Mouse (Mus musculus): ENCODE results near the gene Rai1. TPM values are rescaled to one million over a fixed set of nuclear protein-coding genes. Genes with fewer than 3 reads are reported as not detected.

Rai1 gene
- total and polyA plus RNA-seq, 2 experiments from 2014 or later = 24.9 to 70.0 TPM

GRCm38 (mm10) chr11:60202710-60203638 is 98.2 kb downstream of the Rai1 start:
- no peak overlapping the region for H3K4me3 ChIP-seq (ENCODE audit: low read length)
- no peak overlapping the region for H3K9ac ChIP-seq (replicated peaks; ENCODE audit: low read length)
- no peak overlapping the region for H3K4me2 ChIP-seq (ENCODE audit: low read depth, low read length)
- ATAC-seq = peak; percentile 13; the same call in 1 of the 2 replicates
- no peak for TF ChIP-seq CTCF (IDR thresholded peaks at IDR 0.05; ENCODE audit: low read depth)
- H3K9me3 ChIP-seq (ENCODE audit: low read length) = no peaks in the 10 kb centered on the region
- DNase-seq (ENCODE audit: low spot score) = peak; percentile 60
- WGBS = 61% methylated on average over 26 of the region's 26 CpGs
- no peaks in the 10 kb centered on the region for H3K27me3 ChIP-seq (ENCODE audit: insufficient read depth, low read length)
- H3K27ac ChIP-seq = peak overlapping the region; percentile 52
- H3K36me3 ChIP-seq (ENCODE audit: insufficient read depth, low read length) = peaks cover 29% of the 10 kb centered on the region
- H3K4me1 ChIP-seq (ENCODE audit: insufficient read depth, low read length) = peaks cover 24% of the 10 kb centered on the region

- no peak overlapping the region for H3K9ac ChIP-seq (replicated peaks; ENCODE audit: low read length)
- no peak overlapping the region for H3K4me2 ChIP-seq (ENCODE audit: low read depth, low read length)
- DNase-seq (ENCODE audit: low spot score) = no peak
- TF ChIP-seq CTCF (IDR thresholded peaks at IDR 0.05; ENCODE audit: low read depth) = no peak
- no peak overlapping the region for H3K27ac ChIP-seq
- no peaks in the 10 kb centered on the region for H3K27me3 ChIP-seq (ENCODE audit: insufficient read depth, low read length)
- peaks cover 42% of the 10 kb centered on the region for H3K4me1 ChIP-seq (ENCODE audit: insufficient read depth, low read length)
- no peaks in the 10 kb centered on the region for H3K9me3 ChIP-seq (ENCODE audit: low read length)
- 83% methylated on average over 11 of the region's 12 CpGs for WGBS
- ATAC-seq = no peak
- H3K36me3 ChIP-seq (ENCODE audit: insufficient read depth, low read length) = peaks cover 23% of the 10 kb centered on the region
- no peak overlapping the region for H3K4me3 ChIP-seq (ENCODE audit: low read length)
Observed at GRCm38 (mm10) chr11:60205026-60205425, 100.2 kb downstream of the Rai1 start.

GRCm38 (mm10) chr11:60206207-60206606 is 101.4 kb downstream of the Rai1 start:
- Histone ChIP-seq H3K4me3 (ENCODE audit: low read length) (no peak overlapping the region), H3K4me1 (ENCODE audit: insufficient read depth, low read length) (peaks cover 49% of the 10 kb centered on the region), H3K27me3 (ENCODE audit: insufficient read depth, low read length) (no peaks in the 10 kb centered on the region), H3K27ac (no peak overlapping the region), H3K9me3 (ENCODE audit: low read length) (no peaks in the 10 kb centered on the region), H3K36me3 (ENCODE audit: insufficient read depth, low read length) (peaks cover 22% of the 10 kb centered on the region), H3K9ac (replicated peaks; ENCODE audit: low read length) (0 out of 2 replicates have a peak overlapping the region, but pooled peaks have one; percentile 35), H3K4me2 (ENCODE audit: low read depth, low read length) (no peak overlapping the region)
- WGBS = 58% methylated on average over 5 of the region's 5 CpGs
- no peak for DNase-seq (ENCODE audit: low spot score)
- ATAC-seq = no peak
- no peak for TF ChIP-seq CTCF (IDR thresholded peaks at IDR 0.05; ENCODE audit: low read depth)

DNA sequence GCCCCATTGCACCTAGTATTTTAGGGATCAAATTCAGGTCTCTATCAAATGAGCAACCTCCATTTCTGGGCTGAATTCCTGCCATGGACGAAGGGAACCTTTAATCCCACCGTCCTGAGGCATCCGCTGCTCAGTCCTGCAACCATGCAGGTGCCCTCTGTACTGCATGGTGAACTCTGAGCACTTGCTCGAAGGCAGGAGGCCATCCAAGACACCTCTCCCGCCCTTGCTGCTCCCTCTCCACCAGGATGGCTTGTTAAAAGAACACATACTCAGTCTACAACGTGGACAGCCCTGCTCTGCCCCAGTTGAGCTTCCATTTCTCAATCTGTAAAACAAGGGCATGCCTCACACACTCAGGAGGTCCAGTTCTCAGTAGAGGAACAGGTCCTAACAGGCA is 103.4 kb downstream of the Rai1 start:
- TF ChIP-seq CTCF (IDR thresholded peaks at IDR 0.05; ENCODE audit: low read depth) = no peak
- Histone ChIP-seq H3K4me1 (ENCODE audit: insufficient read depth, low read length) (peaks cover 44% of the 10 kb centered on the region), H3K9me3 (ENCODE audit: low read length) (no peaks in the 10 kb centered on the region), H3K27ac (peak overlapping the region; percentile 89), H3K27me3 (ENCODE audit: insufficient read depth, low read length) (no peaks in the 10 kb centered on the region), H3K4me3 (ENCODE audit: low read length) (peak overlapping the region; percentile 27), H3K36me3 (ENCODE audit: insufficient read depth, low read length) (peaks cover 12% of the 10 kb centered on the region), H3K4me2 (ENCODE audit: low read depth, low read length) (peak overlapping the region; percentile 68), H3K9ac (replicated peaks; ENCODE audit: low read length) (peak overlapping the region; percentile 50)
- DNase-seq (ENCODE audit: low spot score) (no peak), ATAC-seq (no peak)
- 52% methylated on average over 6 of the region's 6 CpGs for WGBS

DNA sequence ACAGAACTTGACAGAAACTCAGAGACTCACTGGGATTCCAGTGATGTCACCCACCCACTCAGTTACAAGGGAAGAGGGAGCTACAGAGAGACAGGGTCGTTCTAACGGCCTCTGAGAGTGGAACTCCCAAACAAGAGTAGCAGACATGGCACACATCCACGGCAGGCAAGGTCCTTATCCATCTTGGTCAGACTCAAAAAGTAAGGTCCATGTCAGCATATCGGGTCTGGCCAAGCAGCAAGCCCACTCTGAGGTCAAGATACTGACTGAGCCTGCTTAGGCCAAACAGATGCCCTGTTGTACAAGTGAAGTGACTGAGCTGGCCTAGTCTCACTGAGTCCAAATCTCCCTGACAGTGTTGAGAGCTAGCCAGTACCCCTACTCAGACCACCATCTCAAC is 103.9 kb downstream of the Rai1 start:
- Histone ChIP-seq H3K27me3 (ENCODE audit: insufficient read depth, low read length) (no peaks in the 10 kb centered on the region), H3K9me3 (ENCODE audit: low read length) (no peaks in the 10 kb centered on the region), H3K4me1 (ENCODE audit: insufficient read depth, low read length) (peaks cover 44% of the 10 kb centered on the region), H3K4me3 (ENCODE audit: low read length) (peak overlapping the region; percentile 27), H3K4me2 (ENCODE audit: low read depth, low read length) (peak overlapping the region; percentile 68), H3K36me3 (ENCODE audit: insufficient read depth, low read length) (peaks cover 9% of the 10 kb centered on the region), H3K27ac (peak overlapping the region; percentile 89), H3K9ac (replicated peaks; ENCODE audit: low read length) (peak overlapping the region; percentile 50)
- 25% methylated on average over 4 of the region's 4 CpGs for WGBS
- ATAC-seq (0 out of 2 replicates have a peak, but pooled peaks have one; percentile 0), DNase-seq (ENCODE audit: low spot score) (no peak)
- TF ChIP-seq CTCF (IDR thresholded peaks at IDR 0.05; ENCODE audit: low read depth) = no peak

DNA sequence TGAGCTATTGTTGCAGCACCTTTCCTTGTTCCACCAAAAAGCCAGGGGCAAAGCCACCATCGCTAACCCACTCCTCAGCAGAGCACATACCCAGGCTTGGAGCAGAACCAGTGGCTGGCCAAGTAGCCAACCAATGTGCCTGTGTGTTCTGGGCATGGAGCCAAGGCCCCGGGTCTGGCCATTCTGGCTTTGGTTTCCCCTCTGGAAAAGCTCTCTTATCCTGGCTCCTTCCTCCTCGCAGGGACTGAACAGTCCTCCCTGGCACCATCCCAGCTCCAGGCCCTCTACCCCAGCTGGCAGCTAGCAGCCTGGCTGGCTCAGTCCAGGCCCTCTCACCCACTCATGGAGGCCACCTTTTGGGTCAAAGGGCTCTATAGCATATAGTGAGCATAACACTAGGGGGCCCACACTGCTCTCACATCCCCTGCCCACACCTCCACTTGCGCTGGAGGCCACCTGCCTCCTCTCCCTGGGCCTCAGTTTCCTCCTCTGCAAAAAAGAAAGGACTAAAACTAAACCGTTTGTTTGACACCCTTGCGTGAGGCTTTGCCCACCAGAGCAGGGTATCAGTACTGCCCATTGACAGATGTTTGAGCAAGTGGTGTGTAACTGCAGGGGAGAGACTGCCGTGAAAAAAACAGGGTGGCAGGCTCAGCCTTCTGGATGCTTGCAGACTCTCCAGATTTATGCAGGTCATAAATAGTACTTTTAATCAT is 104.6 kb downstream of the Rai1 start:
- WGBS = 19% methylated on average over 7 of the region's 7 CpGs
- ATAC-seq (peak; percentile 83), DNase-seq (ENCODE audit: low spot score) (peak; percentile 94)
- peak overlapping the region; percentile 39 for H3K4me3 ChIP-seq (ENCODE audit: low read length)
- peaks cover 44% of the 10 kb centered on the region for H3K4me1 ChIP-seq (ENCODE audit: insufficient read depth, low read length)
- H3K27me3 ChIP-seq (ENCODE audit: insufficient read depth, low read length) = no peaks in the 10 kb centered on the region
- peak overlapping the region; percentile 61 for H3K9ac ChIP-seq (replicated peaks; ENCODE audit: low read length)
- H3K27ac ChIP-seq = peak overlapping the region; percentile 89
- H3K4me2 ChIP-seq (ENCODE audit: low read depth, low read length) = peak overlapping the region; percentile 68
- H3K36me3 ChIP-seq (ENCODE audit: insufficient read depth, low read length) = peaks cover 3% of the 10 kb centered on the region
- no peaks in the 10 kb centered on the region for H3K9me3 ChIP-seq (ENCODE audit: low read length)
- peak; percentile 22; the same call in 1 of the 2 replicates for TF ChIP-seq CTCF (IDR thresholded peaks at IDR 0.05; ENCODE audit: low read depth)
